Mouse (Mus musculus): ENCODE results near the gene Gm428. TPM values are rescaled to one million over a fixed set of nuclear protein-coding genes. Genes with fewer than 3 reads are reported as not detected.
"Not testable (repeated sequence)": the region's sequence is repeated elsewhere in the genome, so short reads cannot be mapped to it uniquely, and the experiment has no call there.

The Gm428 gene
- total RNA-seq (2012; rRNA removed) (not detected in 2 replicates), polyA plus RNA-seq (2012; ENCODE audit: insufficient read depth in 1 of 2, insufficient read length in 2 of 2, low read depth in 1 of 2, low replicate concordance in 2 of 2, missing spikeins in 1 of 2) (not detected)

DNA sequence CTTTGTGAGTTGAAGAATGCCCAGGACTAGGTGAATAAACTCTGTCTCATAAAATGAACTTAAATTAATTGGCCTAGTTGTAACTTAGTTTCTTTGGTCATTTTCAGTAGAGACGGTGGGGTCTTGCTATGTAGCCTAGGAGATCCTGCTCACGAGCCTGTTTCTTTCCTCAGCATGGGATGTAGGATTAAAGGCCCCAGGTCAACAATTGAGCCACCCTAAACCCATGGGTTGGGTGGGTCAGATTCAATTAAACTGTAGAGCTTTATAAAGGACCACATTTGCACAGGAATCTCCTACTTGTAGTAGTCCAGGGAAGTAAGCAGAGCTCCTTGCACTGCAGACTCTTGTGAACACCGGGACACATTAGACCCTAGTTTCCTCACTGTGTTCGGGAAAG lies at the start of gene Gm428:
Gene Gm428 (plus strand): TSS at position 301 of the 400 bp plus-strand sequence.
- not testable (repeated sequence) for H3K9ac ChIP-seq (ENCODE audit: control insufficient read depth, low read depth, low read length, poor library complexity, severe bottlenecking); H3K9me3 ChIP-seq (replicated peaks; ENCODE audit: insufficient read depth, low read length); H3K4me1 ChIP-seq (ENCODE audit: control insufficient read depth in 1 of 2, insufficient read depth in 2 of 2, low read length in 2 of 2); H3K36me3 ChIP-seq (ENCODE audit: control insufficient read depth in 1 of 2, insufficient read depth in 2 of 2, low read length in 2 of 2); H3K27ac ChIP-seq (ENCODE audit: control insufficient read depth, low read depth, low read length); H3K4me3 ChIP-seq (ENCODE audit: control insufficient read depth in 1 of 2, insufficient read depth in 1 of 2, low read depth in 2 of 2, low read length in 2 of 2); DNase-seq (ENCODE audit: low read depth, low spot score); H3K27me3 ChIP-seq (ENCODE audit: control insufficient read depth in 1 of 2, insufficient read depth in 2 of 2, low read length in 2 of 2); H3K79me2 ChIP-seq (ENCODE audit: control insufficient read depth, insufficient read depth, low read length, poor library complexity)

DNA sequence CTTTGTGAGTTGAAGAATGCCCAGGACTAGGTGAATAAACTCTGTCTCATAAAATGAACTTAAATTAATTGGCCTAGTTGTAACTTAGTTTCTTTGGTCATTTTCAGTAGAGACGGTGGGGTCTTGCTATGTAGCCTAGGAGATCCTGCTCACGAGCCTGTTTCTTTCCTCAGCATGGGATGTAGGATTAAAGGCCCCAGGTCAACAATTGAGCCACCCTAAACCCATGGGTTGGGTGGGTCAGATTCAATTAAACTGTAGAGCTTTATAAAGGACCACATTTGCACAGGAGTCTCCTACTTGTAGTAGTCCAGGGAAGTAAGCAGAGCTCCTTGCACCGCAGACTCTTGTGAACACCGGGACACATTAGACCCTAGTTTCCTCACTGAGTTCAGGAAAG lies 45.5 kb upstream of the Gm428 start, which contains the start of gene Gm11236:
Gene Gm11236 (plus strand): TSS at position 301 of the 400 bp plus-strand sequence.
- not testable (repeated sequence) for H3K27ac ChIP-seq (ENCODE audit: control insufficient read depth, low read depth, low read length); H3K4me1 ChIP-seq (ENCODE audit: control insufficient read depth in 1 of 2, insufficient read depth in 2 of 2, low read length in 2 of 2)

DNA sequence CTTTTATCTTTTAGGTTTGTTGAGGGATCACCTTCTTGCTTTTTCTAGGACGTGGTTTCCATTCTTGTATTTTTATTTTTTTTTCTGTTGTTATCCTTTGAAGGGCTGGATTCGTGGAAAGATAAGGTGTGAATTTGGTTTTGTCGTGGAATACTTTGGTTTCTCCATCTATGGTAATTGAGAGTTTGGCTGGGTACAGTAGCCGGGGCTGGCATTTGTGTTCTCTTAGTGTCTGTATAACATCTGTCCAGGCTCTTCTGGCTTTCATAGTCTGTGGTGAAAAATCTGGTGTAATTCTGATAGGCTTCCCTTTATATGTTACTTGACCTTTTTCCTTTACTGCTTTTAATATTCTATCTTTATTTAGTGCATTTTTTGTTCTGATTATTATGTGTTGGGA lies 21.5 kb upstream of the Gm428 start:
- not testable (repeated sequence) for H3K79me2 ChIP-seq (ENCODE audit: control insufficient read depth, insufficient read depth, low read length, poor library complexity); H3K27ac ChIP-seq (ENCODE audit: control insufficient read depth, low read depth, low read length); H3K4me1 ChIP-seq (ENCODE audit: control insufficient read depth in 1 of 2, insufficient read depth in 2 of 2, low read length in 2 of 2); DNase-seq (ENCODE audit: low read depth, low spot score); H3K9ac ChIP-seq (ENCODE audit: control insufficient read depth, low read depth, low read length, poor library complexity, severe bottlenecking); H3K4me3 ChIP-seq (ENCODE audit: control insufficient read depth in 1 of 2, insufficient read depth in 1 of 2, low read depth in 2 of 2, low read length in 2 of 2); H3K27me3 ChIP-seq (ENCODE audit: control insufficient read depth in 1 of 2, insufficient read depth in 2 of 2, low read length in 2 of 2); H3K36me3 ChIP-seq (ENCODE audit: control insufficient read depth in 1 of 2, insufficient read depth in 2 of 2, low read length in 2 of 2); H3K9me3 ChIP-seq (replicated peaks; ENCODE audit: insufficient read depth, low read length)

More for the DNA sequence above, 45.5 kb upstream of the Gm428 start, which contains the start of gene Gm11236:
- not testable (repeated sequence) for H3K27me3 ChIP-seq (ENCODE audit: control insufficient read depth in 1 of 2, insufficient read depth in 2 of 2, low read length in 2 of 2); DNase-seq (ENCODE audit: low read depth, low spot score); H3K36me3 ChIP-seq (ENCODE audit: control insufficient read depth in 1 of 2, insufficient read depth in 2 of 2, low read length in 2 of 2); H3K9ac ChIP-seq (ENCODE audit: control insufficient read depth, low read depth, low read length, poor library complexity, severe bottlenecking); H3K79me2 ChIP-seq (ENCODE audit: control insufficient read depth, insufficient read depth, low read length, poor library complexity); H3K4me3 ChIP-seq (ENCODE audit: control insufficient read depth in 1 of 2, insufficient read depth in 1 of 2, low read depth in 2 of 2, low read length in 2 of 2); H3K9me3 ChIP-seq (replicated peaks; ENCODE audit: insufficient read depth, low read length)

DNA sequence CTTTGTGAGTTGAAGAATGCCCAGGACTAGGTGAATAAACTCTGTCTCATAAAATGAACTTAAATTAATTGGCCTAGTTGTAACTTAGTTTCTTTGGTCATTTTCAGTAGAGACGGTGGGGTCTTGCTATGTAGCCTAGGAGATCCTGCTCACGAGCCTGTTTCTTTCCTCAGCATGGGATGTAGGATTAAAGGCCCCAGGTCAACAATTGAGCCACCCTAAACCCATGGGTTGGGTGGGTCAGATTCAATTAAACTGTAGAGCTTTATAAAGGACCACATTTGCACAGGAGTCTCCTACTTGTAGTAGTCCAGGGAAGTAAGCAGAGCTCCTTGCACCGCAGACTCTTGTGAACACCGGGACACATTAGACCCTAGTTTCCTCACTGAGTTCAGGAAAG lies 15.3 kb upstream of the Gm428 start, which contains the start of gene Gm11239:
Gene Gm11239 (plus strand): TSS at position 301 of the 400 bp plus-strand sequence.
- H3K9me3 ChIP-seq (replicated peaks; ENCODE audit: insufficient read depth, low read length); H3K27ac ChIP-seq (ENCODE audit: control insufficient read depth, low read depth, low read length); H3K4me3 ChIP-seq (ENCODE audit: control insufficient read depth in 1 of 2, insufficient read depth in 1 of 2, low read depth in 2 of 2, low read length in 2 of 2); H3K79me2 ChIP-seq (ENCODE audit: control insufficient read depth, insufficient read depth, low read length, poor library complexity); H3K4me1 ChIP-seq (ENCODE audit: control insufficient read depth in 1 of 2, insufficient read depth in 2 of 2, low read length in 2 of 2); H3K27me3 ChIP-seq (ENCODE audit: control insufficient read depth in 1 of 2, insufficient read depth in 2 of 2, low read length in 2 of 2); H3K36me3 ChIP-seq (ENCODE audit: control insufficient read depth in 1 of 2, insufficient read depth in 2 of 2, low read length in 2 of 2); H3K9ac ChIP-seq (ENCODE audit: control insufficient read depth, low read depth, low read length, poor library complexity, severe bottlenecking); DNase-seq (ENCODE audit: low read depth, low spot score): not testable (repeated sequence)

DNA sequence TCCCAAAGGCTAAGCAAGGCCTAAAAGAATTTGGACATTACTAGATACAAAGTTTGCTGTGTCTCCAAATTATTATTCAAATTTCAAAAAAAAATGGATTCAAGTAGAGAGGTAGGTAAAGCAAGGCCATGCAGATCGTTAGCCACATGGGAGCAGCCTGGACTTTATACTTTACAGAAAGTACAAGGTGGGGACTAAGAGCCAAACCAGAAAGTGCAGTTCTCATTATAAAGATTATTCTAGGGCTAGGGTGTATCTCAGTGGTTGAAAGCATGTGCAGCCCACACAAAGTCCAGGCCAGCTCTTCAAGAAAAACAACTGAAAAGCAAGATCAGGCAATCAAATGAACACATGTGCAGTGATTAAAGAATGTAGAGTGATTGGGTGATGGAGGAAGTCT lies 35.4 kb downstream of the Gm428 start:
- H3K9me3 ChIP-seq (replicated peaks; ENCODE audit: insufficient read depth, low read length) = no peaks in the 10 kb centered on the region
- no peak overlapping the region for H3K9ac ChIP-seq (ENCODE audit: control insufficient read depth, low read depth, low read length, poor library complexity, severe bottlenecking)
- no peak overlapping the region for H3K27ac ChIP-seq (ENCODE audit: control insufficient read depth, low read depth, low read length)
- no peaks in the 10 kb centered on the region for H3K4me1 ChIP-seq (ENCODE audit: control insufficient read depth in 1 of 2, insufficient read depth in 2 of 2, low read length in 2 of 2)
- no peak overlapping the region for H3K4me3 ChIP-seq (ENCODE audit: control insufficient read depth in 1 of 2, insufficient read depth in 1 of 2, low read depth in 2 of 2, low read length in 2 of 2)
- DNase-seq (ENCODE audit: low read depth, low spot score) = no peak
- no peaks in the 10 kb centered on the region for H3K27me3 ChIP-seq (ENCODE audit: control insufficient read depth in 1 of 2, insufficient read depth in 2 of 2, low read length in 2 of 2)
- no peaks in the 10 kb centered on the region for H3K79me2 ChIP-seq (ENCODE audit: control insufficient read depth, insufficient read depth, low read length, poor library complexity)
- no peaks in the 10 kb centered on the region for H3K36me3 ChIP-seq (ENCODE audit: control insufficient read depth in 1 of 2, insufficient read depth in 2 of 2, low read length in 2 of 2)
- TF ChIP-seq MYB (IDR thresholded peaks at IDR 0.05; ENCODE audit: low read depth, low read length) (no peak), POLR2AphosphoS5 (IDR thresholded peaks at IDR 0.05; ENCODE audit: borderline replicate concordance, low read depth, low read length) (no peak), ETS1 (IDR thresholded peaks at IDR 0.05; ENCODE audit: low read depth, low read length) (no peak), EP300 (IDR thresholded peaks at IDR 0.05; ENCODE audit: low read depth in 1 of 2, low read length in 2 of 2) (no peak), TAL1 (IDR thresholded peaks at IDR 0.05; ENCODE audit: low read length) (no peak), TCF12 (IDR thresholded peaks at IDR 0.05; ENCODE audit: low read depth, low read length) (no peak), MXI1 (IDR thresholded peaks at IDR 0.05; ENCODE audit: low read depth, low read length) (no peak), ELF1 (IDR thresholded peaks at IDR 0.05; ENCODE audit: low read depth, low read length) (no peak), NRF1 (IDR thresholded peaks at IDR 0.05; ENCODE audit: insufficient read depth, low read depth, low read length, poor library complexity, severe bottlenecking) (no peak), POLR2A (IDR thresholded peaks at IDR 0.05; ENCODE audit: control insufficient read depth in 1 of 2, insufficient read depth in 1 of 2, low read depth in 1 of 2, low read length in 2 of 2, poor library complexity in 1 of 2) (no peak), GABPA (IDR thresholded peaks at IDR 0.05; ENCODE audit: low read depth, low read length) (no peak), POLR2AphosphoS2 (IDR thresholded peaks at IDR 0.05; ENCODE audit: low read length) (no peak), MAFK (IDR thresholded peaks at IDR 0.05; ENCODE audit: borderline replicate concordance, low read depth, low read length) (no peak), RCOR1 (IDR thresholded peaks at IDR 0.05; ENCODE audit: low read depth, low read length) (no peak), JUND (IDR thresholded peaks at IDR 0.05; ENCODE audit: low read depth, low read length) (no peak)
